Mouse (Mus musculus) ES-E14 (cell line): ENCODE data around the gene Man1c1.

ENCODE experiments used
- CHD2 ChIP-seq: IDR thresholded peaks from 2 replicates; pipeline ENCODE4 v1.6.1; 2014; ENCODE audit warnings: mild to moderate bottlenecking, low read depth, low read length, inconsistent platforms
- ZC3H11A ChIP-seq: IDR thresholded peaks from 2 replicates; pipeline ENCODE4 v1.6.1; 2012; ENCODE audit warnings: low read depth, mild to moderate bottlenecking, inconsistent platforms, low read length, borderline replicate concordance
- ZNF384 ChIP-seq: IDR thresholded peaks from 2 replicates; pipeline ENCODE4 v1.6.1; 2012; ENCODE audit warnings: low read depth, low read length, inconsistent platforms

DNA sequence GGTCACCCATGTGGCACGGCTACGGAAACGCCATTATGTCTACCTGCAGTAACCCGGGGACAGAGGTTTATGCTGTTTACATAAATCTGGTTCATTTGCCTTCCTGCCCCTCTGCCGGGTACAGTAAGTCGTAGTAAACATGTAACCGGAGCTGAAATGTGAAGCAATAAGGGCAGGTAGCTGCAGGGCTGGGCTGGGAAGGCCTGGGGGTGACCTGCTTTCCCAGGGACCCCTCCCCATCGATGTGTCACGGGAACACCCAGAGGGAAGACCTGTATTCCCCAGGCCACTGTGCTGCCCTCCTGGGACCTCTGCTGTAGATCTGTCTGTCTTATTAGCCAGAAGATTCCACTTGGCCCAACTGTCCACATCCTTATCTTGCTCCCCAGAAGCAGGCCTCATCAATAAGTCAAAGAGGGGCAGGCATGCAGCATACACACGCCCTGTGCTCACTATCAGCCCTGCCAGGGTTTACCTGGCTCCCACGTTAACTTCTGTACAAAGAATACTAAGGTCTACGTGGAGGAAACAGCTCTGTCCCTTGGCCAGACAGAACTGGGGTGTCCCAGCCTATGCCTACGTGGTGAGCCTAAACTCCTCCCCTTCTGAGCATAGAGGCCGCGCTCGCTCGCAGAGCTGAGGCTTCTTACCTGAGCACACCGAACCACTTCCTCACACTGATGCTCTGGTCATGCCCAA lies 47.7 kb upstream of the Man1c1 start:
- TF ChIP-seq ZC3H11A (no peak), ZNF384 (no peak), CHD2 (no peak)
